Mouse (Mus musculus) cortical plate, adult 2 months (tissue): ENCODE measurements at regions not wholly inside any gene's neighbourhood (a gene's known extent, or its start where the extent isn't known, plus 50 kb on each side); places are given as distances from the start of the nearest gene placed in this dataset.

Source experiments
- H3K27ac ChIP-seq: fragments of 200-500 bp; 2 replicates; pipeline ENCODE4 v1.5.1; 2012; ENCODE audit warnings: low read length, control low read depth, inconsistent platforms; ENCODE audit not compliant: insufficient read depth
- H3K4me1 ChIP-seq: fragments of 200-500 bp; 2 replicates; pipeline ENCODE4 v1.6.1; 2011; ENCODE audit warnings: low read length; ENCODE audit not compliant: control insufficient read depth, insufficient read depth
- H3K4me3 ChIP-seq: fragments of 200-500 bp; 2 replicates; pipeline ENCODE4 v1.5.1; 2011; ENCODE audit warnings: mild to moderate bottlenecking, low read length, control low read depth; ENCODE audit not compliant: insufficient read depth
- CTCF ChIP-seq: fragments of 200-500 bp; IDR thresholded peaks from 2 replicates; pipeline ENCODE4 v1.5.1; 2011; ENCODE audit warnings: mild to moderate bottlenecking, control low read depth, low read length; ENCODE audit not compliant: insufficient read depth; ENCODE audit errors: extremely low read depth
- POLR2A ChIP-seq: fragments of 200-500 bp; IDR thresholded peaks from 2 replicates; pipeline ENCODE4 v1.6.1; 2011; ENCODE audit warnings: mild to moderate bottlenecking, low read length, control low read depth; ENCODE audit not compliant: insufficient read depth; ENCODE audit errors: extremely low read depth

DNA sequence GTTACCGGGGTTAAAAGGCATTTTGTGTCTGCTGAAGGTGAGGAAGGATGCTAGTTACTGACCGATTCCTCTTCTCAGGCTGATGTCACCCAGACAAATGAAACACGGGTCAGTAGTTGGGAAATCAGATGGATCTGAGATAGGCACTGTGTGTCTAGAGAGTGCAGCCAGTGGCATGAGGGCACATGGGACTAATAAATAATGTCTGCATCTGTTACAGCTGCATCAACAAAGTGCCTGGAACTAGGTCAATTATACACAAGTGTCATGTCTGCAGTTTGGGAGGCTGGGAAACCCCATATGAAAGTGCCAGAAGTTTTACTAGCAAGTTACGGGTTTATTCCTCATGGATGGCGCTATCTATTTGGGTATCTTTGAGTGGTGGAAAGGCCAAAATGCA lies 68.8 kb downstream of the Cxcl12 start:
- H3K4me3 ChIP-seq, result no peak overlapping the region
- TF ChIP-seq CTCF, result no peak
- no peak for TF ChIP-seq POLR2A
- no peak overlapping the region for H3K27ac ChIP-seq
- H3K4me1 ChIP-seq, result no peaks in the 10 kb centered on the region

DNA sequence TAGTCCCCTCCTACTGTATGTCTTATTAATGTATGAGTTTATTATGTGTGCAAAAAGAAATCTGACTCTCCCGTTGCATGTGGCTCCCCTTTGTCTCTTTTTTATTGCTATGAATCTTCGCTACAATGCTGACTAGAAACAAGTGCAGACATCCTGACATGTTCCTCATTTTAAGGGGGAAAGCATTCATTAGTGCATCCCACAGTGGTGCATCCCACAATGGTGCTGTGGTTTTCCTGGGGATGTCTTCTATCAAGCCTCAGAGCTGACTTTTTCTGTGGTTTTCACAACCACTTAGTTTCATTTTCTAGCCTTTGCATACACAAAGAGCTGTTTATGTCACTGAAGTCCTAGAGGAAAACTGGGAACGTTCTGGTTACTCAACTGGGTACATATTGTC lies 72.9 kb downstream of the Cxcl12 start:
- Histone ChIP-seq H3K4me3 (no peak overlapping the region), H3K27ac (no peak overlapping the region), H3K4me1 (no peaks in the 10 kb centered on the region)
- TF ChIP-seq CTCF, result no peak
- TF ChIP-seq POLR2A, result no peak

GRCm38 (mm10) chr6:117245398-117245797 lies 77.1 kb downstream of the Cxcl12 start:
- Histone ChIP-seq H3K4me1 (no peaks in the 10 kb centered on the region), H3K4me3 (no peak overlapping the region), H3K27ac (no peak overlapping the region)
- TF ChIP-seq POLR2A (no peak), CTCF (no peak)

GRCm38 (mm10) chr6:117245849-117246248 lies 77.5 kb downstream of the Cxcl12 start:
- Histone ChIP-seq H3K4me3 (no peak overlapping the region), H3K27ac (no peak overlapping the region), H3K4me1 (no peaks in the 10 kb centered on the region)
- TF ChIP-seq POLR2A (no peak), CTCF (no peak)

- no peak for TF ChIP-seq POLR2A
- TF ChIP-seq CTCF, result peak; percentile 28; the same call in 1 of the 2 replicates
- Histone ChIP-seq H3K4me1 (no peaks in the 10 kb centered on the region), H3K27ac (no peak overlapping the region), H3K4me3 (no peak overlapping the region)
Observed at GRCm38 (mm10) chr6:117249230-117249921, 81.0 kb downstream of the Cxcl12 start.

- Histone ChIP-seq H3K27ac (no peak overlapping the region), H3K4me3 (no peak overlapping the region), H3K4me1 (no peaks in the 10 kb centered on the region)
- TF ChIP-seq POLR2A, result no peak
- no peak for TF ChIP-seq CTCF
Observed at GRCm38 (mm10) chr6:117250051-117250450, 81.7 kb downstream of the Cxcl12 start.

GRCm38 (mm10) chr6:117251383-117251925 lies 83.1 kb downstream of the Cxcl12 start:
- no peak overlapping the region for H3K4me3 ChIP-seq
- H3K4me1 ChIP-seq, result no peaks in the 10 kb centered on the region
- H3K27ac ChIP-seq, result no peak overlapping the region
- no peak for TF ChIP-seq POLR2A

- no peak for TF ChIP-seq CTCF
- TF ChIP-seq POLR2A, result no peak
- H3K4me3 ChIP-seq, result no peak overlapping the region
- no peak overlapping the region for H3K27ac ChIP-seq
- no peaks in the 10 kb centered on the region for H3K4me1 ChIP-seq
Observed at GRCm38 (mm10) chr6:117252361-117252760, 84.0 kb downstream of the Cxcl12 start.

DNA sequence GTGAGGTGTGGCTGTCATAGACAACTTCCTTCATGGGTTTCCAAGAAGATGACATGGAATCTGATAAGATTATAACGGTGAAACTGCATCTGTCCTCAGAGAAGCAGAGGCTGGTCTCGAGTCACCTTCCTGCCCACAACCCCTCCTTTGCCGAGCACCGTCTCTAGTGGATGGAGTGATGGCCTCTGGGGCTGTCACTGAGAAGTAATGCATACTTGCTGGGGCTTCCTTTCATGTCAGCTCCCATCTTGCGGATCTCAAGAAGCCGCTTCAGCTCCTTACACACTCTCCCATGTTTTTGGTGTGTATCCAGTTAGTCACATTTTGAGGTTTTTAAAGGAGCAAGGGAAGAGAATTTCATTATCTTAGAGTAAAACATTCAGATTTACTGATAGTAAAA lies 84.7 kb downstream of the Cxcl12 start:
- Histone ChIP-seq H3K4me3 (no peak overlapping the region), H3K27ac (no peak overlapping the region), H3K4me1 (no peaks in the 10 kb centered on the region)
- TF ChIP-seq POLR2A, result no peak
- TF ChIP-seq CTCF, result no peak

- Histone ChIP-seq H3K27ac (no peak overlapping the region), H3K4me1 (no peaks in the 10 kb centered on the region), H3K4me3 (no peak overlapping the region)
- TF ChIP-seq CTCF, result no peak
- TF ChIP-seq POLR2A, result no peak
Observed at GRCm38 (mm10) chr6:117253586-117254330, 85.4 kb downstream of the Cxcl12 start.
